Mouse (Mus musculus): Measurements from ENCODE around the gene Vmp1. TPM values are rescaled to one million over a fixed set of nuclear protein-coding genes. Genes with fewer than 3 reads are reported as not detected.

Vmp1 gene
- polyA plus RNA-seq, 1 experiment from 2014 or later: 89.4 TPM

- no peak for ATAC-seq (replicated peaks; ENCODE audit: low FRiP score)
- WGBS: 80% methylated on average over 5 of the region's 5 CpGs
- Histone ChIP-seq H3K4me2 (ENCODE audit: low read depth, low read length, severe bottlenecking) (no peak overlapping the region), H3K27ac (ENCODE audit: low read depth, low read length) (no peak overlapping the region), H3K9ac (ENCODE audit: low read length) (no peak overlapping the region), H3K4me3 (ENCODE audit: low read depth, low read length) (no peak overlapping the region), H3K27me3 (ENCODE audit: control insufficient read depth, insufficient read depth, low read length) (no peaks in the 10 kb centered on the region), H3K9me3 (ENCODE audit: control insufficient read depth, low read length) (no peaks in the 10 kb centered on the region), H3K4me1 (replicated peaks; ENCODE audit: control insufficient read depth, insufficient read depth, low read length) (no peaks in the 10 kb centered on the region), H3K36me3 (ENCODE audit: control insufficient read depth, insufficient read depth, low read length) (no peaks in the 10 kb centered on the region)
- no peak for DNase-seq (ENCODE audit: low spot score)
Observed at GRCm38 (mm10) chr11:86624237-86624941, 59.2 kb downstream of the Vmp1 start.

DNA sequence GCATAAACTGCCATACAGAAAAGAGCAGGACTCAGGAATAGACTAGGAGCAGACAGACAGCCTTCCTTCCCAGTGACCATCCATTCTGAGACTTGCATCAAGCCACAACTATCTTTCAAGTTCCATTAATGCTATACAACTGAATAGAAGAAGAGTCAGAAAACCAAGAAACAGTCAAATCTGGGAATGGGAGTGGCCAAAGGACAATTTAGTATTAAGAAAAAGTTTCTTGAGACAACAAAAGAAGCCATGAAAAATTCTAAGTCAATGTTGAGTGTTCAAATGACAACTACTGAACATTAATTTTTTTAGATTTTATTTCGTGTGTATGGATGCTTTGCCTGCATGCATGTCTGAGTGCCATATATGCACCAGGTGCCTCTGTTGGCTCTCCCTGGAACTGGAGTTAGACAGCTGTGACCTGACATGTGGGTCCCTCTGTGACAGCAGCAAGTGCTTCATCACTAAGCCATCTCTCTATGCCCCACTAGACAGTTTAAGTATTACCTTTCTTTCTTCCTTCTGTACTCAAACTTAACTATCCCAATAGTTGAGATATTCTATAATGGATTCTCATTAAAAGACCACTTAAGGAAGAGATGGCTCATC lies 60.1 kb downstream of the Vmp1 start:
- Histone ChIP-seq H3K4me3 (ENCODE audit: low read depth, low read length) (no peak overlapping the region), H3K9ac (ENCODE audit: low read length) (no peak overlapping the region), H3K4me1 (replicated peaks; ENCODE audit: control insufficient read depth, insufficient read depth, low read length) (no peaks in the 10 kb centered on the region), H3K27me3 (ENCODE audit: control insufficient read depth, insufficient read depth, low read length) (no peaks in the 10 kb centered on the region), H3K36me3 (ENCODE audit: control insufficient read depth, insufficient read depth, low read length) (no peaks in the 10 kb centered on the region), H3K4me2 (ENCODE audit: low read depth, low read length, severe bottlenecking) (no peak overlapping the region), H3K27ac (ENCODE audit: low read depth, low read length) (no peak overlapping the region), H3K9me3 (ENCODE audit: control insufficient read depth, low read length) (no peaks in the 10 kb centered on the region)
- WGBS: 93% methylated on average over 1 of the region's 1 CpGs
- ATAC-seq (replicated peaks; ENCODE audit: low FRiP score): no peak
- DNase-seq (ENCODE audit: low spot score): no peak

DNA sequence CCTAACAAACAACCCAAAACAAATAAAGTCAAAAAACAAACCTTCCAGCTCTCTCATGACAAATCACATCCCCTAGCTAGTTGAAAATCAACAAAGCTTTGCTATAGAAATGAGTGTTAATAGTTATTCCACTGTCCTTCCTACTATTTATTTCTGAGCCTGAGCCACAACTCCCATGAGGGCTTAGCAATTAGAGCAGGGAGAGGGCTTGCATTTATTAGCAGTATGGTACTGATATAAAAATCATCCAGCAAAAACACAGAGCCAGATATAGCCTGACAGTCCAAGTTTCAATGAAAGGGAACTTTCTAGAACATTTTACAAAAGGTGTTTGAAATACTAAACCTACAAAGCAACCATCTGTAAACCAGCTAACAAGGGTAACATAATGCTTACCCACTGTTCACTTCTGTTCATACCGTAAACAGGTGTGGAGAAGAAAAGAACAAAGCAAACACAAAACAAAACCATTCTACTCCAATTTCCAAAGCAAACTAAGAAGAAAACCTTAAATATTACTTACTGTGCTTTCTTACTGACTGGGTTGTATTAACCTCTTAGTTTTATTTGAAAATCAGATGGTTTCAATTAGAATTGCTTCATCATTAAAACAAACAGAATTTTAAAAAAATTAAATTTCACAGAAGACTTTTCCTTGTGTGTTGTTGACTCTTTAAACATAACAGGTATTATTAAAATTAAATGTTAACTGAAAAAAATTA lies 61.3 kb downstream of the Vmp1 start:
- H3K9ac ChIP-seq (ENCODE audit: low read length): no peak overlapping the region
- WGBS: 91% methylated on average over 1 of the region's 1 CpGs
- no peak overlapping the region for H3K4me3 ChIP-seq (ENCODE audit: low read depth, low read length)
- DNase-seq (ENCODE audit: low spot score) (no peak), ATAC-seq (replicated peaks; ENCODE audit: low FRiP score) (no peak)
- no peaks in the 10 kb centered on the region for H3K36me3 ChIP-seq (ENCODE audit: control insufficient read depth, insufficient read depth, low read length)
- no peak overlapping the region for H3K4me2 ChIP-seq (ENCODE audit: low read depth, low read length, severe bottlenecking)
- no peaks in the 10 kb centered on the region for H3K27me3 ChIP-seq (ENCODE audit: control insufficient read depth, insufficient read depth, low read length)
- no peaks in the 10 kb centered on the region for H3K4me1 ChIP-seq (replicated peaks; ENCODE audit: control insufficient read depth, insufficient read depth, low read length)
- H3K9me3 ChIP-seq (ENCODE audit: control insufficient read depth, low read length): no peaks in the 10 kb centered on the region
- no peak overlapping the region for H3K27ac ChIP-seq (ENCODE audit: low read depth, low read length)

GRCm38 (mm10) chr11:86621139-86621538 lies 62.5 kb downstream of the Vmp1 start:
- WGBS: 97% methylated on average over 13 of the region's 13 CpGs
- Histone ChIP-seq H3K27me3 (ENCODE audit: control insufficient read depth, insufficient read depth, low read length) (no peaks in the 10 kb centered on the region), H3K4me3 (ENCODE audit: low read depth, low read length) (no peak overlapping the region), H3K9ac (ENCODE audit: low read length) (no peak overlapping the region), H3K36me3 (ENCODE audit: control insufficient read depth, insufficient read depth, low read length) (no peaks in the 10 kb centered on the region), H3K9me3 (ENCODE audit: control insufficient read depth, low read length) (no peaks in the 10 kb centered on the region), H3K4me1 (replicated peaks; ENCODE audit: control insufficient read depth, insufficient read depth, low read length) (no peaks in the 10 kb centered on the region), H3K4me2 (ENCODE audit: low read depth, low read length, severe bottlenecking) (no peak overlapping the region), H3K27ac (ENCODE audit: low read depth, low read length) (no peak overlapping the region)
- no peak for DNase-seq (ENCODE audit: low spot score)
- ATAC-seq (replicated peaks; ENCODE audit: low FRiP score): no peak

- ATAC-seq (replicated peaks; ENCODE audit: low FRiP score) (no peak), DNase-seq (ENCODE audit: low spot score) (no peak)
- Histone ChIP-seq H3K4me2 (ENCODE audit: low read depth, low read length, severe bottlenecking) (no peak overlapping the region), H3K4me3 (ENCODE audit: low read depth, low read length) (no peak overlapping the region), H3K9me3 (ENCODE audit: control insufficient read depth, low read length) (no peaks in the 10 kb centered on the region), H3K9ac (ENCODE audit: low read length) (no peak overlapping the region), H3K36me3 (ENCODE audit: control insufficient read depth, insufficient read depth, low read length) (no peaks in the 10 kb centered on the region), H3K27ac (ENCODE audit: low read depth, low read length) (no peak overlapping the region), H3K4me1 (replicated peaks; ENCODE audit: control insufficient read depth, insufficient read depth, low read length) (no peaks in the 10 kb centered on the region), H3K27me3 (ENCODE audit: control insufficient read depth, insufficient read depth, low read length) (no peaks in the 10 kb centered on the region)
- 87% methylated on average over 2 of the region's 2 CpGs for WGBS
Observed at GRCm38 (mm10) chr11:86618548-86619335, 64.9 kb downstream of the Vmp1 start.

- ATAC-seq (replicated peaks; ENCODE audit: low FRiP score) (no peak), DNase-seq (ENCODE audit: low spot score) (no peak)
- Histone ChIP-seq H3K4me3 (ENCODE audit: low read depth, low read length) (no peak overlapping the region), H3K27me3 (ENCODE audit: control insufficient read depth, insufficient read depth, low read length) (no peaks in the 10 kb centered on the region), H3K4me1 (replicated peaks; ENCODE audit: control insufficient read depth, insufficient read depth, low read length) (no peaks in the 10 kb centered on the region), H3K4me2 (ENCODE audit: low read depth, low read length, severe bottlenecking) (no peak overlapping the region), H3K9me3 (ENCODE audit: control insufficient read depth, low read length) (no peaks in the 10 kb centered on the region), H3K36me3 (ENCODE audit: control insufficient read depth, insufficient read depth, low read length) (no peaks in the 10 kb centered on the region), H3K9ac (ENCODE audit: low read length) (no peak overlapping the region), H3K27ac (ENCODE audit: low read depth, low read length) (no peak overlapping the region)
- WGBS: 88% methylated on average over 5 of the region's 5 CpGs
Observed at GRCm38 (mm10) chr11:86614607-86615006, 69.0 kb downstream of the Vmp1 start.

GRCm38 (mm10) chr11:86614056-86614530 lies 69.5 kb downstream of the Vmp1 start:
- no peak overlapping the region for H3K9ac ChIP-seq (ENCODE audit: low read length)
- ATAC-seq (replicated peaks; ENCODE audit: low FRiP score) (no peak), DNase-seq (ENCODE audit: low spot score) (no peak)
- no peak overlapping the region for H3K4me2 ChIP-seq (ENCODE audit: low read depth, low read length, severe bottlenecking)
- H3K36me3 ChIP-seq (ENCODE audit: control insufficient read depth, insufficient read depth, low read length): no peaks in the 10 kb centered on the region
- H3K27ac ChIP-seq (ENCODE audit: low read depth, low read length): no peak overlapping the region
- H3K27me3 ChIP-seq (ENCODE audit: control insufficient read depth, insufficient read depth, low read length): no peaks in the 10 kb centered on the region
- WGBS: 85% methylated on average over 2 of the region's 2 CpGs
- no peaks in the 10 kb centered on the region for H3K4me1 ChIP-seq (replicated peaks; ENCODE audit: control insufficient read depth, insufficient read depth, low read length)
- H3K9me3 ChIP-seq (ENCODE audit: control insufficient read depth, low read length): no peaks in the 10 kb centered on the region
- H3K4me3 ChIP-seq (ENCODE audit: low read depth, low read length): no peak overlapping the region

DNA sequence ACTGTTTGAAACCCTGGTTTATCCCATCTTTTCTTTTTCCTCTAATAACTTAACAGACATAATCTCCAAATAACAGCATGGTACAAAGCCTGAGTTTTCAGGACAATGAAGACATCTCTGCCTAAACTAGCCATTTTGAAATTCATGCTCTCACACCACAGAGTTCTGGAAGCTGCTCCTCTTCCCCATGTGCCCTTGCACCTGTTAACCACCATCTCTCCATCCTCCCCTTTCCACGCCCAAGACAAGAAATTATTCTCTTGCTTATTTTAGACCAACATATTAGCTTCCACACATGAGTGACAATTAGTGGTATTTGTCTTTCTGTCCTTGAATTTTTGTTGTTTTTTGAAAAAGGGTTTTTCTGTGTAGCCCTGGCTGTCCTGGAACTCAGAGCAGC lies 71.6 kb downstream of the Vmp1 start:
- Histone ChIP-seq H3K9ac (ENCODE audit: low read length) (no peak overlapping the region), H3K9me3 (ENCODE audit: control insufficient read depth, low read length) (no peaks in the 10 kb centered on the region), H3K36me3 (ENCODE audit: control insufficient read depth, insufficient read depth, low read length) (no peaks in the 10 kb centered on the region), H3K4me1 (replicated peaks; ENCODE audit: control insufficient read depth, insufficient read depth, low read length) (no peaks in the 10 kb centered on the region), H3K27me3 (ENCODE audit: control insufficient read depth, insufficient read depth, low read length) (no peaks in the 10 kb centered on the region), H3K4me3 (ENCODE audit: low read depth, low read length) (no peak overlapping the region), H3K27ac (ENCODE audit: low read depth, low read length) (no peak overlapping the region), H3K4me2 (ENCODE audit: low read depth, low read length, severe bottlenecking) (no peak overlapping the region)
- DNase-seq (ENCODE audit: low spot score): no peak
- 93% methylated on average over 1 of the region's 1 CpGs for WGBS
- ATAC-seq (replicated peaks; ENCODE audit: low FRiP score): no peak

All from forebrain, embryonic 11.5 days (tissue).